Mouse (Mus musculus): ENCODE measurements around the gene Tmpo.

- TF ChIP-seq CTCF (IDR thresholded peaks at IDR 0.05) (peak; percentile 86), EP300 (IDR thresholded peaks at IDR 0.05) (peak; percentile 66)
Measured at GRCm38 (mm10) chr10:91187872-91188271, 6.8 kb upstream of the Tmpo start.

All from lung, postnatal 0 days (tissue).